Mouse (Mus musculus) liver, embryonic 11.5 days (tissue): ENCODE measurements around the gene Tmem86b. TPM values are rescaled to one million over a fixed set of nuclear protein-coding genes. Genes with fewer than 3 reads are reported as not detected.

Experiments used
- ATAC-seq: fragments of 200-750 bp; cut with Nextera tagmentation; replicated peaks from 2 replicates; pipeline ENCODE4 v1.8.0; 2017; ENCODE audit warnings: moderate number of reproducible peaks, mild to moderate bottlenecking, moderate TSS enrichment, moderate library complexity; ENCODE audit not compliant: low FRiP score
- DNase-seq: peaks from one replicate; pipeline ENCODE4 v3.0.0-alpha.2; 2017; ENCODE audit warnings: low spot score
- H3K27ac ChIP-seq: fragments of 300-500 bp; sonication (generic); 2 replicates; pipeline ENCODE4 v1.5.1; 2014; ENCODE audit warnings: mild to moderate bottlenecking, low read depth, low read length, control low read depth
- H3K27me3 ChIP-seq: fragments of 300-500 bp; sonication (generic); replicated peaks from 2 replicates; pipeline ENCODE4 v1.6.1; 2014; ENCODE audit warnings: low read length, mixed read lengths; ENCODE audit not compliant: control insufficient read depth, insufficient read depth
- H3K36me3 ChIP-seq: fragments of 300-500 bp; sonication (generic); 2 replicates; pipeline ENCODE4 v1.6.1; 2014; ENCODE audit warnings: mild to moderate bottlenecking, low read length, moderate library complexity, mixed read lengths; ENCODE audit not compliant: control insufficient read depth, insufficient read depth
- H3K4me1 ChIP-seq: fragments of 300-500 bp; sonication (generic); replicated peaks from 2 replicates; pipeline ENCODE4 v1.6.1; 2014; ENCODE audit warnings: low read length, mixed read lengths; ENCODE audit not compliant: control insufficient read depth, insufficient read depth
- H3K4me2 ChIP-seq: fragments of 300-500 bp; sonication (generic); 2 replicates; pipeline ENCODE4 v1.6.1; 2014; ENCODE audit warnings: mild to moderate bottlenecking, control low read depth, moderate library complexity
- H3K4me3 ChIP-seq: fragments of 300-500 bp; sonication (generic); 2 replicates; pipeline ENCODE4 v1.5.1; 2014; ENCODE audit warnings: low read depth, low read length, control low read depth
- H3K9ac ChIP-seq: fragments of 300-500 bp; sonication (generic); 2 replicates; pipeline ENCODE4 v1.6.1; 2014; ENCODE audit warnings: low read depth, low read length, control low read depth
- H3K9me3 ChIP-seq: fragments of 300-500 bp; sonication (generic); 2 replicates; pipeline ENCODE4 v1.6.1; 2016; ENCODE audit warnings: low read length, inconsistent platforms, mixed read lengths; ENCODE audit not compliant: control insufficient read depth
- WGBS: fragments of 180-500 bp; shearing (Covaris S2); extraction: QIAGEN DNeasy Blood & Tissue Kit; methylation state at CpG from one replicate; pipeline ENCODE4 v1.1.7; 2014; 5-methylcytosine and 5-hydroxymethylcytosine counted together
- polyA plus RNA-seq: library from polyadenylated mRNA; unstranded; fragments of >200 nt; fragmentation: Nextera tagmentation; extraction: Ambion mirVana; gene quantifications from 2 replicates; pipeline ENCODE4 v1.2.1, GENCODE M21; 2014

The Tmem86b gene
- polyA plus RNA-seq, result 12.9 and 18.0 TPM in 2 replicates

GRCm38 (mm10) chr7:4631031-4631430 is at the start of gene Tmem86b:
Tmem86b (minus strand) TSS chr7:4631422.
- peaks cover 41% of the 10 kb centered on the region for H3K36me3 ChIP-seq
- peaks cover 24% of the 10 kb centered on the region for H3K4me1 ChIP-seq
- peak within 1 kb of the TSS; percentile 95 for H3K27ac ChIP-seq
- no peaks in the 10 kb centered on the region for H3K9me3 ChIP-seq
- 70% methylated on average over 4 of the region's 4 CpGs for WGBS
- DNase-seq (no peak), ATAC-seq (peak; percentile 21)
- H3K9ac ChIP-seq, result peak within 1 kb of the TSS; percentile 30; the same call in 1 of the 2 replicates
- peak within 1 kb of the TSS; percentile 76 for H3K4me2 ChIP-seq
- H3K27me3 ChIP-seq, result no peaks in the 10 kb centered on the region
- H3K4me3 ChIP-seq, result peak within 1 kb of the TSS; percentile 46

- 75% methylated on average over 7 of the region's 7 CpGs for WGBS
- Histone ChIP-seq H3K36me3 (peaks cover 21% of the 10 kb centered on the region), H3K27me3 (no peaks in the 10 kb centered on the region), H3K4me3 (no peak overlapping the region), H3K4me2 (no peak overlapping the region), H3K27ac (no peak overlapping the region), H3K9ac (no peak overlapping the region), H3K4me1 (peaks cover 17% of the 10 kb centered on the region), H3K9me3 (no peaks in the 10 kb centered on the region)
- ATAC-seq (no peak), DNase-seq (no peak)
Observed at GRCm38 (mm10) chr7:4675200-4675599, 44.0 kb upstream of the Tmem86b start.

DNA sequence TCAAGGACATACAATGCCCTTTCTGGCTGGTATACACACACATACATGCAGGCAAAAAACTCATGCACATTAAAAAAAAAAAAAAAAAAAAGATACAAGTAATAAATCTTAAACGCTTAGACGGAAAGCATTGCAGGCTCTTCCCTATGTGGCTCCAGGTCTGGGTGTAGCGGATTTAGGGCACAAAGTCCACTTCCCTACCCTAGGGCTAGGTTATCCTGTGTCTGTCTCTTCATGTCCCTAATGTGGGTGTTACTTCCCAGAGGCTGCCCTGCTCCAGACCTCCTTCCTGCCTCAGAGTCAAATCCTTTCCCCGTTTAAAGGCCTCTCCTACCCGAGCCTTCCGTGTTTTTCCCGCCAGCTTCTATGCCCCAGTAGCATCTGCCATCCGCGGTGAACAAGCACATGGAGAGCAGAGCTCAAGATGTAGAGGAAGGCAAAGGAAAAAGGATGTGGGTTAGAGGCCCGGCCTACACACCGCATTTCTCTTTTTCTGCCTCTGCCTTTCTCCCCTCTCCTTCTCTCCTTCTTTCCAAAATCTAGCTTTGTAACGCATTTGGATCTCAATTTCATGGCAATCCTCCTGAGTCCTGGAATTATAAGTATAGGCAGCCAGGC is 43.0 kb upstream of the Tmem86b start:
- Histone ChIP-seq H3K4me3 (no peak overlapping the region), H3K27ac (no peak overlapping the region), H3K9ac (no peak overlapping the region), H3K27me3 (no peaks in the 10 kb centered on the region), H3K4me2 (no peak overlapping the region), H3K9me3 (no peaks in the 10 kb centered on the region), H3K4me1 (peaks cover 21% of the 10 kb centered on the region), H3K36me3 (peaks cover 17% of the 10 kb centered on the region)
- ATAC-seq (no peak), DNase-seq (no peak)
- 89% methylated on average over 12 of the region's 12 CpGs for WGBS

DNA sequence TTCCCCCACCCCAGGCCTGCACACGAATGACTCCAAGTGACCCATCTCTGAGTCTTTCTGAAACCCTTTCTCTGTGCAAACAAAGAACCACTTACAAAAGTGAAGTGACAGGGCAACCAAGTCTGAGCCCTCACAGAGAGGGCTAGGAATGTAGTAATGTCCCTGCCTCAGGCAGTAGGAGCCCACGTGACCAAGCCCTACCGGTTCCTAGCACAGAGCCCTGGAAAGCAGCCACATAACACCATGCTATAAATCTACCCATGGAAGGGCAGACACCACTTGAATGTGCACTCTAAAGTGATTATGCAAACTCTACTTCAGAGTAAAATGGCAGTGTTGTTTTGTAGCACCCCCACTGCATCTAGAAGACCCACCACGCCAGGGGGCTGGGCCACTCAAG is 40.7 kb upstream of the Tmem86b start:
- Histone ChIP-seq H3K27ac (no peak overlapping the region; the same call in 1 of the 2 replicates), H3K27me3 (no peaks in the 10 kb centered on the region), H3K9me3 (no peaks in the 10 kb centered on the region), H3K4me1 (peaks cover 21% of the 10 kb centered on the region), H3K4me3 (no peak overlapping the region), H3K4me2 (no peak overlapping the region), H3K36me3 (peaks cover 30% of the 10 kb centered on the region), H3K9ac (peak overlapping the region; percentile 25; the same call in 1 of the 2 replicates)
- DNase-seq, result no peak
- no peak for ATAC-seq
- WGBS, result 79% methylated on average over 4 of the region's 4 CpGs

- DNase-seq, result no peak
- H3K27ac ChIP-seq, result peak overlapping the region; percentile 77
- ATAC-seq, result peak; percentile 99
- no peaks in the 10 kb centered on the region for H3K27me3 ChIP-seq
- 51% methylated on average over 8 of the region's 8 CpGs for WGBS
- H3K9me3 ChIP-seq, result no peaks in the 10 kb centered on the region
- H3K4me1 ChIP-seq, result peaks cover 21% of the 10 kb centered on the region
- peak overlapping the region; percentile 42 for H3K4me2 ChIP-seq
- H3K9ac ChIP-seq, result 0 out of 2 replicates have a peak overlapping the region, but pooled peaks have one; percentile 53
- no peak overlapping the region for H3K4me3 ChIP-seq
- peaks cover 35% of the 10 kb centered on the region for H3K36me3 ChIP-seq
Observed at GRCm38 (mm10) chr7:4670655-4671255, 39.5 kb upstream of the Tmem86b start.

GRCm38 (mm10) chr7:4669156-4669555 is 37.9 kb upstream of the Tmem86b start:
- Histone ChIP-seq H3K9me3 (no peaks in the 10 kb centered on the region), H3K27me3 (no peaks in the 10 kb centered on the region), H3K4me1 (peaks cover 21% of the 10 kb centered on the region), H3K9ac (no peak overlapping the region), H3K4me3 (no peak overlapping the region), H3K27ac (no peak overlapping the region), H3K36me3 (peaks cover 36% of the 10 kb centered on the region), H3K4me2 (no peak overlapping the region)
- WGBS, result 95% methylated on average over 9 of the region's 9 CpGs
- ATAC-seq (no peak), DNase-seq (no peak)

DNA sequence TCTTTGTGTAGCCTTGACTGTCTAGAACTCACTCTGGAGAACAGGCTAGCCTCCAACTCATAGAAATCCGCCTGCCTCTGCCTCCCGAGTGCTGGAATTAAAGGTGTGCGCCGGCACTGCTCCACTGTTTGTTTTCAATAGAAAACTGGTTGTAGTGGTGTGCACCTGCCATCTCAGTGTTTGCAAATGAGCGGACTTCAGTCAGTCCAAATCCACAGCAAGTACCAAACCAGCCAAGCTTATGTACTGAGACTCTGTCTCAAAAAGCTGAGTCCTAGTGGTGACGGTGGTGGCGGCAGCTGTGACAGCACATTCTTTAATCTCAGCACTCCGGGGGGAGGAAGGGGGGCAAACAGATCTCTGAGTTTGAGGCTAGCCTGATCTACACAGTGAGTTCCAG is 37.3 kb upstream of the Tmem86b start:
- H3K4me2 ChIP-seq, result no peak overlapping the region
- ATAC-seq, result no peak
- H3K4me3 ChIP-seq, result no peak overlapping the region
- no peaks in the 10 kb centered on the region for H3K9me3 ChIP-seq
- 95% methylated on average over 8 of the region's 8 CpGs for WGBS
- H3K27me3 ChIP-seq, result no peaks in the 10 kb centered on the region
- H3K4me1 ChIP-seq, result peaks cover 21% of the 10 kb centered on the region
- DNase-seq, result no peak
- H3K36me3 ChIP-seq, result peaks cover 38% of the 10 kb centered on the region
- H3K9ac ChIP-seq, result no peak overlapping the region
- H3K27ac ChIP-seq, result no peak overlapping the region

DNA sequence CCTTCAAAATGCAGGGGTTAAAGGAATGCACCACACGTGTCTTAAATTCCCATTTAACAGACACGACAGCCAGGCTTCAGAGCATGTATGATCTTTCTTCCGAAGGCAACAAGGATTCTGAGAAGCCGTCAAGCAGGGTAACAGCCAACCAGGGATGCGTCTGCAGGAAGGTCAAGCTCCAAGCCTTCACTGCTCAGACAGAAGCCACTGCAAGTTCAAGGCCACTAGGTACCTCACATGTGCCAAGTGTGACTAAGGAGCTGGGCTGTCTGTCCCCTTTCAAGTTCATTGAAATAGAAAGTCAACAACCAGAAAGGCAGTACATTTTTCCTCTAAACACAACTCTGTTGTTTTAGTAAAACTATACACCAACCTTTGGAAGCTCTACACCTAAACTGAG is 35.6 kb upstream of the Tmem86b start:
- Histone ChIP-seq H3K4me3 (no peak overlapping the region), H3K9me3 (no peaks in the 10 kb centered on the region), H3K9ac (no peak overlapping the region), H3K4me2 (no peak overlapping the region), H3K27me3 (no peaks in the 10 kb centered on the region), H3K36me3 (peaks cover 44% of the 10 kb centered on the region), H3K27ac (no peak overlapping the region), H3K4me1 (peaks cover 20% of the 10 kb centered on the region)
- DNase-seq (no peak), ATAC-seq (no peak)
- 92% methylated on average over 5 of the region's 5 CpGs for WGBS

- no peak for ATAC-seq
- H3K27ac ChIP-seq, result no peak overlapping the region
- 87% methylated on average over 2 of the region's 2 CpGs for WGBS
Observed at GRCm38 (mm10) chr7:4663742-4664141, 32.5 kb upstream of the Tmem86b start.

More at GRCm38 (mm10) chr7:4663742-4664141, 32.5 kb upstream of the Tmem86b start:
- peaks cover 36% of the 10 kb centered on the region for H3K36me3 ChIP-seq
- no peak overlapping the region for H3K4me3 ChIP-seq
- H3K4me2 ChIP-seq, result no peak overlapping the region
- H3K9ac ChIP-seq, result no peak overlapping the region
- H3K27me3 ChIP-seq, result no peaks in the 10 kb centered on the region
- no peak for DNase-seq
- no peaks in the 10 kb centered on the region for H3K9me3 ChIP-seq
- H3K4me1 ChIP-seq, result no peaks in the 10 kb centered on the region
